Mouse (Mus musculus): ENCODE measurements at regions not wholly inside any gene's neighbourhood (a gene's known extent, or its start where the extent isn't known, plus 50 kb on each side); places are given as distances from the start of the nearest gene placed in this dataset.
A peak's percentile ranks its signal among the peaks of the same experiment; 100 is the strongest.
"Not testable (repeated sequence)": the region's sequence is repeated elsewhere in the genome, so short reads cannot be mapped to it uniquely, and the experiment has no call there.

GRCm38 (mm10) chr14:35740845-35741244, 70.9 kb downstream of the 4930596D02Rik start:
- Histone ChIP-seq H3K27ac (ENCODE audit: low read depth) (no peak overlapping the region), H3K4me3 (ENCODE audit: low read depth, low read length) (no peak overlapping the region), H3K4me2 (no peak overlapping the region), H3K4me1 (ENCODE audit: insufficient read depth) (no peaks in the 10 kb centered on the region), H3K27me3 (ENCODE audit: insufficient read depth, low read length) (no peaks in the 10 kb centered on the region), H3K9me3 (ENCODE audit: low read depth, low read length) (no peaks in the 10 kb centered on the region), H3K36me3 (ENCODE audit: insufficient read depth) (no peaks in the 10 kb centered on the region), H3K9ac (no peak overlapping the region)
- TF ChIP-seq CTCF (IDR thresholded peaks at IDR 0.05; ENCODE audit: low read depth) = no peak
- no peak for DNase-seq
- 79% methylated on average over 4 of the region's 4 CpGs for WGBS
- ATAC-seq (ENCODE audit: insufficient read depth) = no peak

- TF ChIP-seq CTCF (IDR thresholded peaks at IDR 0.05; ENCODE audit: low read depth) = no peak
- H3K4me2 ChIP-seq = no peak overlapping the region
- H3K4me1 ChIP-seq (ENCODE audit: insufficient read depth) = no peaks in the 10 kb centered on the region
- H3K9me3 ChIP-seq (ENCODE audit: low read depth, low read length) = no peaks in the 10 kb centered on the region
- no peaks in the 10 kb centered on the region for H3K27me3 ChIP-seq (ENCODE audit: insufficient read depth, low read length)
- H3K9ac ChIP-seq = no peak overlapping the region
- 62% methylated on average over 1 of the region's 1 CpGs for WGBS
- no peak for ATAC-seq (ENCODE audit: insufficient read depth)
- H3K4me3 ChIP-seq (ENCODE audit: low read depth, low read length) = no peak overlapping the region
- peak; percentile 3 for DNase-seq
- no peaks in the 10 kb centered on the region for H3K36me3 ChIP-seq (ENCODE audit: insufficient read depth)
- no peak overlapping the region for H3K27ac ChIP-seq (ENCODE audit: low read depth)
Measured at GRCm38 (mm10) chr14:35730681-35731080, 81.1 kb downstream of the 4930596D02Rik start.

- no peaks in the 10 kb centered on the region for H3K4me1 ChIP-seq (ENCODE audit: insufficient read depth)
- H3K27me3 ChIP-seq (ENCODE audit: insufficient read depth, low read length) = no peaks in the 10 kb centered on the region
- DNase-seq = no peak
- no peak overlapping the region for H3K9ac ChIP-seq
- H3K4me2 ChIP-seq = no peak overlapping the region
- WGBS = 76% methylated on average over 2 of the region's 2 CpGs
- no peak overlapping the region for H3K27ac ChIP-seq (ENCODE audit: low read depth)
- no peaks in the 10 kb centered on the region for H3K9me3 ChIP-seq (ENCODE audit: low read depth, low read length)
- no peak for TF ChIP-seq CTCF (IDR thresholded peaks at IDR 0.05; ENCODE audit: low read depth)
- H3K4me3 ChIP-seq (ENCODE audit: low read depth, low read length) = no peak overlapping the region
- no peak for ATAC-seq (ENCODE audit: insufficient read depth)
- H3K36me3 ChIP-seq (ENCODE audit: insufficient read depth) = no peaks in the 10 kb centered on the region
Measured at GRCm38 (mm10) chr14:35685211-35685610, 126.6 kb downstream of the 4930596D02Rik start.

- WGBS = 57% methylated on average over 4 of the region's 4 CpGs
- H3K4me1 ChIP-seq (ENCODE audit: insufficient read depth) = no peaks in the 10 kb centered on the region
- DNase-seq = no peak
- H3K36me3 ChIP-seq (ENCODE audit: insufficient read depth) = no peaks in the 10 kb centered on the region
- no peak for ATAC-seq (ENCODE audit: insufficient read depth)
- no peaks in the 10 kb centered on the region for H3K27me3 ChIP-seq (ENCODE audit: insufficient read depth, low read length)
- H3K9ac ChIP-seq = no peak overlapping the region
- H3K27ac ChIP-seq (ENCODE audit: low read depth) = no peak overlapping the region
- no peaks in the 10 kb centered on the region for H3K9me3 ChIP-seq (ENCODE audit: low read depth, low read length)
- TF ChIP-seq CTCF (IDR thresholded peaks at IDR 0.05; ENCODE audit: low read depth) = no peak
- H3K4me2 ChIP-seq = no peak overlapping the region
- H3K4me3 ChIP-seq (ENCODE audit: low read depth, low read length) = no peak overlapping the region
Measured at GRCm38 (mm10) chr14:35673090-35673489, 138.7 kb downstream of the 4930596D02Rik start.

GRCm38 (mm10) chr14:35650381-35650780, 161.4 kb downstream of the 4930596D02Rik start:
- no peak overlapping the region for H3K4me2 ChIP-seq
- H3K9ac ChIP-seq = no peak overlapping the region
- H3K36me3 ChIP-seq (ENCODE audit: insufficient read depth) = no peaks in the 10 kb centered on the region
- no peak for ATAC-seq (ENCODE audit: insufficient read depth)
- no peak overlapping the region for H3K27ac ChIP-seq (ENCODE audit: low read depth)
- no peak for DNase-seq
- WGBS = 78% methylated on average over 3 of the region's 3 CpGs
- H3K9me3 ChIP-seq (ENCODE audit: low read depth, low read length) = no peaks in the 10 kb centered on the region
- no peak overlapping the region for H3K4me3 ChIP-seq (ENCODE audit: low read depth, low read length)
- TF ChIP-seq CTCF (IDR thresholded peaks at IDR 0.05; ENCODE audit: low read depth) = no peak
- H3K4me1 ChIP-seq (ENCODE audit: insufficient read depth) = no peaks in the 10 kb centered on the region
- H3K27me3 ChIP-seq (ENCODE audit: insufficient read depth, low read length) = no peaks in the 10 kb centered on the region

- WGBS = 80% methylated on average over 1 of the region's 1 CpGs
- H3K4me2 ChIP-seq; H3K27me3 ChIP-seq (ENCODE audit: insufficient read depth, low read length); H3K9me3 ChIP-seq (ENCODE audit: low read depth, low read length); H3K36me3 ChIP-seq (ENCODE audit: insufficient read depth); H3K4me1 ChIP-seq (ENCODE audit: insufficient read depth); H3K9ac ChIP-seq; DNase-seq; H3K27ac ChIP-seq (ENCODE audit: low read depth); ATAC-seq (ENCODE audit: insufficient read depth); H3K4me3 ChIP-seq (ENCODE audit: low read depth, low read length): not testable (repeated sequence)
Measured at GRCm38 (mm10) chr14:35649658-35650057, 162.1 kb downstream of the 4930596D02Rik start.
